Mouse (Mus musculus) midbrain, embryonic 11.5 days (tissue): ENCODE results near the gene Rap1b. TPM values are rescaled to one million over a fixed set of nuclear protein-coding genes. Genes with fewer than 3 reads are reported as not detected.

Experiments
- ATAC-seq: fragments of 200-750 bp; cut with Nextera tagmentation; 2 replicates; pipeline ENCODE4 v1.8.0; 2017; ENCODE audit warnings: moderate TSS enrichment, moderate library complexity; ENCODE audit not compliant: low FRiP score
- DNase-seq: peaks from one replicate; pipeline ENCODE4 v3.0.0; 2015; ENCODE audit warnings: low spot score; ENCODE audit errors: missing footprints
- H3K27ac ChIP-seq: fragments of 300-500 bp; sonication (generic); 2 replicates; pipeline ENCODE4 v1.5.1; 2014; ENCODE audit warnings: low read depth, low read length
- H3K27me3 ChIP-seq: fragments of 300-500 bp; sonication (generic); 2 replicates; pipeline ENCODE4 v1.6.1; 2014; ENCODE audit warnings: mild to moderate bottlenecking, low read length, moderate library complexity, mixed read lengths; ENCODE audit not compliant: control insufficient read depth, insufficient read depth
- H3K36me3 ChIP-seq: fragments of 300-500 bp; sonication (generic); 2 replicates; pipeline ENCODE4 v1.6.1; 2014; ENCODE audit warnings: mild to moderate bottlenecking, low read length, moderate library complexity, mixed read lengths; ENCODE audit not compliant: control insufficient read depth, insufficient read depth
- H3K4me1 ChIP-seq: fragments of 300-500 bp; sonication (generic); 2 replicates; pipeline ENCODE4 v1.6.1; 2014; ENCODE audit warnings: low read length; ENCODE audit not compliant: control insufficient read depth, insufficient read depth
- H3K4me2 ChIP-seq: fragments of 300-500 bp; sonication (generic); 2 replicates; pipeline ENCODE4 v1.6.1; 2014; ENCODE audit warnings: mild to moderate bottlenecking, moderate library complexity
- H3K4me3 ChIP-seq: fragments of 300-500 bp; sonication (generic); 2 replicates; pipeline ENCODE4 v1.5.1; 2014; ENCODE audit warnings: low read depth, low read length
- H3K9ac ChIP-seq: fragments of 300-500 bp; sonication (generic); 2 replicates; pipeline ENCODE4 v1.6.1; 2014; ENCODE audit warnings: low read length
- H3K9me3 ChIP-seq: fragments of 300-500 bp; sonication (generic); 2 replicates; pipeline ENCODE4 v1.6.1; 2016; ENCODE audit warnings: low read length; ENCODE audit not compliant: control insufficient read depth
- WGBS: fragments of 180-500 bp; shearing (Covaris S2); extraction: QIAGEN DNeasy Blood & Tissue Kit; methylation state at CpG from one replicate; pipeline ENCODE4 v1.1.7; 2014; 5-methylcytosine and 5-hydroxymethylcytosine counted together
- polyA plus RNA-seq: library from polyadenylated mRNA; unstranded; fragments of >200 nt; fragmentation: Nextera tagmentation; extraction: Ambion mirVana; gene quantifications from 2 replicates; pipeline ENCODE4 v1.2.1, GENCODE M21; 2014

The Rap1b gene
- polyA plus RNA-seq, 1 experiment from 2014 or later, result 172 TPM

GRCm38 (mm10) chr10:117862014-117862580, 16.3 kb upstream of the Rap1b start:
- Histone ChIP-seq H3K4me3 (no peak overlapping the region), H3K9ac (no peak overlapping the region), H3K4me1 (no peaks in the 10 kb centered on the region), H3K27me3 (no peaks in the 10 kb centered on the region), H3K36me3 (no peaks in the 10 kb centered on the region), H3K27ac (no peak overlapping the region), H3K4me2 (no peak overlapping the region), H3K9me3 (no peaks in the 10 kb centered on the region)
- ATAC-seq (no peak), DNase-seq (peak; percentile 61)
- WGBS, result 83% methylated on average over 11 of the region's 11 CpGs

- DNase-seq, result no peak
- Histone ChIP-seq H3K36me3 (no peaks in the 10 kb centered on the region), H3K27ac (no peak overlapping the region), H3K4me3 (no peak overlapping the region), H3K4me1 (no peaks in the 10 kb centered on the region), H3K4me2 (no peak overlapping the region), H3K27me3 (no peaks in the 10 kb centered on the region), H3K9me3 (no peaks in the 10 kb centered on the region), H3K9ac (no peak overlapping the region)
- 85% methylated on average over 16 of the region's 16 CpGs for WGBS
- ATAC-seq, result no peak
Measured at GRCm38 (mm10) chr10:117860958-117861357, 15.1 kb upstream of the Rap1b start.

- Histone ChIP-seq H3K9ac (no peak overlapping the region), H3K27ac (no peak overlapping the region), H3K36me3 (no peaks in the 10 kb centered on the region), H3K27me3 (no peaks in the 10 kb centered on the region), H3K4me3 (no peak overlapping the region), H3K4me1 (no peaks in the 10 kb centered on the region), H3K9me3 (no peaks in the 10 kb centered on the region), H3K4me2 (no peak overlapping the region)
- DNase-seq (no peak), ATAC-seq (no peak)
- WGBS, result 96% methylated on average over 7 of the region's 7 CpGs
Measured at GRCm38 (mm10) chr10:117860361-117860760, 14.5 kb upstream of the Rap1b start.

- ATAC-seq (no peak), DNase-seq (no peak)
- no peaks in the 10 kb centered on the region for H3K36me3 ChIP-seq
- no peak overlapping the region for H3K4me3 ChIP-seq
- no peak overlapping the region for H3K27ac ChIP-seq
- no peak overlapping the region for H3K9ac ChIP-seq
- H3K9me3 ChIP-seq, result no peaks in the 10 kb centered on the region
- H3K27me3 ChIP-seq, result no peaks in the 10 kb centered on the region
- H3K4me2 ChIP-seq, result no peak overlapping the region
- WGBS, result 92% methylated on average over 11 of the region's 11 CpGs
- no peaks in the 10 kb centered on the region for H3K4me1 ChIP-seq
Measured at GRCm38 (mm10) chr10:117859800-117860199, 14.0 kb upstream of the Rap1b start.

- Histone ChIP-seq H3K36me3 (no peaks in the 10 kb centered on the region), H3K9ac (no peak overlapping the region), H3K4me2 (no peak overlapping the region), H3K9me3 (no peaks in the 10 kb centered on the region), H3K27ac (no peak overlapping the region), H3K4me3 (no peak overlapping the region), H3K4me1 (no peaks in the 10 kb centered on the region), H3K27me3 (no peaks in the 10 kb centered on the region)
- DNase-seq (no peak), ATAC-seq (peak; percentile 40; the same call in 1 of the 2 replicates)
- 51% methylated on average over 5 of the region's 5 CpGs for WGBS
Measured at GRCm38 (mm10) chr10:117858241-117858640, 12.4 kb upstream of the Rap1b start.

GRCm38 (mm10) chr10:117856001-117856720, 10.3 kb upstream of the Rap1b start:
- no peak overlapping the region for H3K27ac ChIP-seq

GRCm38 (mm10) chr10:117852648-117853192, 6.9 kb upstream of the Rap1b start:
- H3K36me3 ChIP-seq, result no peaks in the 10 kb centered on the region
- no peaks in the 10 kb centered on the region for H3K27me3 ChIP-seq
- H3K27ac ChIP-seq, result no peak overlapping the region
- DNase-seq, result no peak
- no peak overlapping the region for H3K4me3 ChIP-seq
- 88% methylated on average over 10 of the region's 10 CpGs for WGBS
- no peaks in the 10 kb centered on the region for H3K4me1 ChIP-seq
- no peak for ATAC-seq
- H3K9me3 ChIP-seq, result no peaks in the 10 kb centered on the region
- no peak overlapping the region for H3K9ac ChIP-seq
- no peak overlapping the region for H3K4me2 ChIP-seq

More at GRCm38 (mm10) chr10:117856001-117856720, 10.3 kb upstream of the Rap1b start:
- H3K4me1 ChIP-seq, result no peaks in the 10 kb centered on the region
- H3K4me2 ChIP-seq, result no peak overlapping the region
- H3K9ac ChIP-seq, result no peak overlapping the region
- no peak overlapping the region for H3K4me3 ChIP-seq
- DNase-seq (no peak), ATAC-seq (no peak)
- no peaks in the 10 kb centered on the region for H3K9me3 ChIP-seq
- 86% methylated on average over 8 of the region's 8 CpGs for WGBS
- H3K27me3 ChIP-seq, result no peaks in the 10 kb centered on the region
- H3K36me3 ChIP-seq, result no peaks in the 10 kb centered on the region

- WGBS, result 55% methylated on average over 3 of the region's 3 CpGs
- peaks cover 8% of the 10 kb centered on the region; the same call in 1 of the 2 replicates for H3K4me1 ChIP-seq
- H3K36me3 ChIP-seq, result no peaks in the 10 kb centered on the region
- DNase-seq, result no peak
- no peaks in the 10 kb centered on the region for H3K9me3 ChIP-seq
- H3K27me3 ChIP-seq, result 0 out of 2 replicates have a peak, but pooled peaks cover 2% of the 10 kb centered on the region
- no peak overlapping the region for H3K4me3 ChIP-seq
- no peak overlapping the region for H3K9ac ChIP-seq
- no peak overlapping the region for H3K4me2 ChIP-seq
- ATAC-seq, result no peak
- no peak overlapping the region for H3K27ac ChIP-seq
Measured at GRCm38 (mm10) chr10:117848981-117849380, 3.1 kb upstream of the Rap1b start.

GRCm38 (mm10) chr10:117846796-117847195, 961 bp upstream of the Rap1b start:
- H3K9me3 ChIP-seq, result no peaks in the 10 kb centered on the region
- 45% methylated on average over 9 of the region's 9 CpGs for WGBS
- H3K9ac ChIP-seq, result peak overlapping the region; percentile 91
- H3K36me3 ChIP-seq, result no peaks in the 10 kb centered on the region
- peak overlapping the region; percentile 93; the same call in 1 of the 2 replicates for H3K27ac ChIP-seq
- 0 out of 2 replicates have a peak, but pooled peaks cover 2% of the 10 kb centered on the region for H3K27me3 ChIP-seq
- DNase-seq (peak; percentile 84), ATAC-seq (no peak)
- peak overlapping the region; percentile 97 for H3K4me3 ChIP-seq
- H3K4me2 ChIP-seq, result peak overlapping the region; percentile 37
- peaks cover 8% of the 10 kb centered on the region; the same call in 1 of the 2 replicates for H3K4me1 ChIP-seq
